Mouse (Mus musculus) inflammation-experienced regulatory T-cells, adult 6 months (primary cell): Measurements from ENCODE around the gene Sdr42e1. TPM values are rescaled to one million over a fixed set of nuclear protein-coding genes. Genes with fewer than 3 reads are reported as not detected.

Source experiments
- ATAC-seq: one replicate; pipeline ENCODE4 v1.8.0; 2017
- polyA plus RNA-seq, 3 experiments: library from polyadenylated mRNA; unstranded; fragments of 100-300 nt; shearing (Covaris generic); gene quantifications; one replicate each; pipeline ENCODE4 v1.2.1; 2017

Gene Sdr42e1
- polyA plus RNA-seq = 1 to 10 TPM; 1.9 to 3.6 (median 2.4) TPM

- ATAC-seq = peak; percentile 95
Measured at GRCm38 (mm10) chr8:117673430-117673830, at the start of gene Sdr42e1. Gene Sdr42e1 (minus strand): TSS chr8:117673689.

GRCm38 (mm10) chr8:117718152-117718860 lies 44.8 kb upstream of the Sdr42e1 start:
- no peak for ATAC-seq

- ATAC-seq = no peak
Measured at GRCm38 (mm10) chr8:117715896-117716295, 42.4 kb upstream of the Sdr42e1 start.

DNA sequence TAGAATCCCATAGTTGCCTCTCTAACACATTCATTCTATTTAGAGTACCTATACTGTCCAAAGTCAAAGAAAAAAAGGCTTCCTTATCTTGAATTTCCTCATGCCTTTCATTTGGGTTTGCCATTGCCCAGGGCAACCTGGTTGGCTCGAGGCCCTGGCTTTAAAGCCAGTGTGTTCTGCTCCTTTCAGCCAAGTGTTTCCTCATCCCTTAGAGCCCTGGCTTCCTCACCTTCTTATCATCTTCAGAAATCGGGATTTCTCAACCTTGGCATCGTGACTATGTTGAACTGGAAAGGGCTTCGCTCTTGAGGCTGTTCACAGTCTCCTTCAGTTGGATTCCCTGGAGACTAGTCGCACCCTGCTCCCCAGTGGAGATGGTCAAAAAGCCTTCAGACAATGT lies 41.1 kb upstream of the Sdr42e1 start:
- ATAC-seq = no peak

DNA sequence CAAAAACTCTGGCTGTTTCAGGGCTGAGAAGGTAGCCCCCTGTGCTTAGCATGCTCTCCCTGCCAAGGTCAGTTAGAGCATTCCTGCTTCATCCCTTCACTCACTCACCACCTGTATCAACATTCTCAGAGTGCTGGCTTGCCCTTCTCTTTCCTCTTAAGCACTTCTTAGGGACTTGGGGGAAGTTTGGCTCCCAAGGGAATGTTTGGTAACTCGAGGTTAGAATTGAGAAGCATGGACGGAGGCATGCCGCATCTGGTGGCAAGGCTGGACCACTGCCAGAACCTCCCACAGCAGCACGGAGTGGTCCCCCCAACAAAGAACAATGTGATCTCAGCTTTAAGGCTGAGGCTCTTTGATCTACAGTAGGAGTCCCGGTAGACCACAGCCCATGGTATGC lies 38.7 kb upstream of the Sdr42e1 start:
- no peak for ATAC-seq

DNA sequence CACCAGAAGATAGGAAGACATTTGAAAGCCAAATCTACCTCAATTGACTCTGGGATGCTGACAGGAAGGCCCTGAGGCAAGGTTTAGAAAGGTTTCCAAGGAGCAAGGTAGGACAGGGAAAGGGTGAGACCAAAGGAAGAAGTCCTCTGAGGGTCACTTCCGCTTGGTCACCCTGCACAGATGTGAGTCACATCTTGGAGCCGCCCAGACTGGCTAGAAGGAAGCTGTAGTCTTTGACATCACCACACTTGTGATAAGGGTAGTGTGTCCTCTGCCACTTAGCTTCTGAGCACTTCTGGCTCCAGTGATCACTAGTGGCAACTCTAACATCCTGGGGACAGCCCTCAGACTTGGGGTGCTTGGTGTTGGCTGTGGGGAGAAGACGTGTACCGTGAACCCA lies 32.7 kb upstream of the Sdr42e1 start:
- ATAC-seq = no peak

- ATAC-seq = no peak
Measured at GRCm38 (mm10) chr8:117702701-117703100, 29.2 kb upstream of the Sdr42e1 start.

- ATAC-seq = no peak
Measured at GRCm38 (mm10) chr8:117701859-117702258, 28.4 kb upstream of the Sdr42e1 start, which contains the start of gene Hsd17b2. Gene Hsd17b2 (plus strand): TSS chr8:117701904.

DNA sequence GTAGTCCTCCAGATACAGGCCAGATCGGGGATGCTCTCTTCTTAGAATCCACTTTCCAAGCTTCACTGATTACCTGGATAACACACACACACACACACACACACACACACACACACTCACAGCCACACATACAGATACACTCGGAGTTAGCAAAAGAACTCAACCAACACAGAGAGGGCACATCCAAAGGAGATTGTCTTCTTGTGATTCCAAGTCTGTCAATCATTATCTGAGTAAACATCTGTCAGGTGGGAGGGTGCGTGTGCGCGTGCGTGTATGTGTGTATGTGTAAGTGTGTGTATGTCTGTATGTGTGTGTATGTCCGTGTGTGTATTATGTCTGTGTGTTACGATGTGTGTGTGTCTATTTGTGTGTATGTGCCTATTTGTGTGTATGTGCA lies 27.8 kb upstream of the Sdr42e1 start:
- ATAC-seq = no peak

- no peak for ATAC-seq
Measured at GRCm38 (mm10) chr8:117700699-117701098, 27.2 kb upstream of the Sdr42e1 start.

- no peak for ATAC-seq
Measured at GRCm38 (mm10) chr8:117697248-117697647, 23.8 kb upstream of the Sdr42e1 start.

DNA sequence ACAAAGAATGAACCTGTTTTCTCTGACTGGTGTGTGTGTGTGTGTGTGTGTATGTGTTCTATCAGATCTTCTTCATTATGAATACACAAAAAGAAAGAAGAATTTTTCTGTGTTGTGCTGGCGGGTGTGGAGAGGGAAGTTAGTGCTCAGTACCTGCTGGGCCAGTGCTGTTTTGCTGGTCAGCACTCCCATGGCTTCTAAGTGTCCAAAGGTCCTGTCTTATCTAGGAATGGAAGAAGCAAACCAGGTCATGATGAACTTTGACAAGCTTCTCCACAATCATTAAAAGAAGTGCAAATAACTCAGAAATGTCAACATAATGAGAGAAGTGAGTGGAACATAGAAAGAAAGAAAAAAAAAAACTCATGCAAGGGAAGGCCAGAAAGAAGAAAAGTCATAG lies 22.1 kb upstream of the Sdr42e1 start:
- no peak for ATAC-seq

GRCm38 (mm10) chr8:117692131-117692530 lies 18.6 kb upstream of the Sdr42e1 start:
- ATAC-seq = no peak

DNA sequence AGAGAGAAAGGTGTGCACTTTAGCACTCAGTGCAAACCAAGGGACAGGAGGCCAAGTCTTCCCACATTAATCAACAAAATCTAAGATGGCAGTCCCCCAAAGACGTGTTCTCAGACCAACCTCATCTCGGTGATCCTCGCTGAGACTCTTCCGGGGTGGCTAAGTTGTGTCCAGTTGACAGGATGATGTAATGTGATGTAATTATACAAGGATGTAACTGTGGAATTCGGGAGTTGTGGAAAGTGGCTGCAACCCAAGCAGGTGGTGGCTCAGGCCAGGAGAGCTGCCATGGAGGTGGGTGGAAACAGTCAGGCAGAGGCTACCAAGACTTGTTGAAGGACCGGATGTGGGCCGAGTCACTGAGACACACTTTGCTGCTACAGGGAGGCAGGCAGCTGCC lies 14.4 kb upstream of the Sdr42e1 start:
- no peak for ATAC-seq

GRCm38 (mm10) chr8:117684504-117684903 lies 11.0 kb upstream of the Sdr42e1 start:
- ATAC-seq = no peak

- ATAC-seq = no peak
Measured at GRCm38 (mm10) chr8:117683925-117684472, 10.5 kb upstream of the Sdr42e1 start.

- ATAC-seq = no peak
Measured at GRCm38 (mm10) chr8:117678650-117679049, 5.2 kb upstream of the Sdr42e1 start.

DNA sequence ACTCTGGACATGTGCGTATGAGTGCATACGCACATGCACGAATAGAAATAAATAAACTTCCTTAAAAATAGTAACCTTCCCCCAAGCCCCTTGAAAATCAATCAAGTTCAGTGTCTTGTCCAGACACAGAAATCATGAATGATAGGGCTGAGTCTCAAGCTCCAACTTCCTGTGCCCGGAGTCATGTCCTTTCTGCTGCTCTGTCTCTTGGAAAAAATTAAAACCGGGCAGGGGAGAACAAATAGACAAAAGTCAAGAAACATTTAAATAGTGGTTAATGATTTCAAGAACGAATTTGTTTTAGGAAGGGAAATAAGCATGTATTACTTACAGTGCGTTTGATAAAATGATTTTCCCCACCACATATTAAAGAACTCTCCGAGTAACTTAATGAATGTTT lies 3.5 kb upstream of the Sdr42e1 start:
- ATAC-seq = no peak

DNA sequence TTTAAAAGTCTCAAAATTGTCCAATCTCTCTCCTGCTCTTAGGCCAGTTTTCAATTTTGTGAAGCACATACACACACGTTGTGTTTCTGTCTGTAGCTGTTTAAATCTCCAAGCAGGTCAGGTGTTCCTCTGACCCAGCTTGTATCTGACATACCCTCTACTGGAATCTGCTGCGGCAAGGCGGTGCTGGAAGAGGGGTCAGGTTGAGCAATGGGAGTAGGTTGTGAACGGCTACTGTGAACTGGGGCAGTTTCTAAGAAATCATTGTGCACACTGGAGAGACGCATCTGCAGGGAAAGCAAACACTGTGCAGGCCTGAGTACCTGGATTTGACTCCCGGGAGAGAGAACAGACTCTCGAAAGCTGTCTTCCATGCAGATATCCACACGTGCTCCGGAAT lies 3.0 kb upstream of the Sdr42e1 start:
- no peak for ATAC-seq

GRCm38 (mm10) chr8:117675171-117675570 lies 1.7 kb upstream of the Sdr42e1 start:
- ATAC-seq = no peak

- ATAC-seq = no peak
Measured at GRCm38 (mm10) chr8:117672558-117672957, 931 bp downstream of the Sdr42e1 start.

DNA sequence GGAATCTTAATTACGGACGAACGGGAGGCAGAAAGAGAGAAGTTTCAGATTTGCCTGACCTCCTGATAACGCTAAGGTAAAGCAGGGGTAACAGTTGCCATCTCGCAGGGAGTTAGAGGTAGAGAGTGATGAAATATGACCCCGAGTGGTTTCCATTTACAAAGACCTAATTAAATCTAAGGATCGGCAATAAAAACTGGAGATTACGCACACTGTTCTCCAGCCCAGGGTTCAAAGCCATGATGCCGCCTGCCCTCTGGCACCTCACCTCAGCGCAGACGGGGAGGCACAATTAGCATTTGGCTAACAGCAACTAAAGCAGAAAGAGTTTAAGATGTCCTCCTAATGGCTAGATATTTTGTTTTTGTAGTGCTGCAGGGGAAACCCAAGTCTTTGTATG lies 3.0 kb downstream of the Sdr42e1 start:
- no peak for ATAC-seq

DNA sequence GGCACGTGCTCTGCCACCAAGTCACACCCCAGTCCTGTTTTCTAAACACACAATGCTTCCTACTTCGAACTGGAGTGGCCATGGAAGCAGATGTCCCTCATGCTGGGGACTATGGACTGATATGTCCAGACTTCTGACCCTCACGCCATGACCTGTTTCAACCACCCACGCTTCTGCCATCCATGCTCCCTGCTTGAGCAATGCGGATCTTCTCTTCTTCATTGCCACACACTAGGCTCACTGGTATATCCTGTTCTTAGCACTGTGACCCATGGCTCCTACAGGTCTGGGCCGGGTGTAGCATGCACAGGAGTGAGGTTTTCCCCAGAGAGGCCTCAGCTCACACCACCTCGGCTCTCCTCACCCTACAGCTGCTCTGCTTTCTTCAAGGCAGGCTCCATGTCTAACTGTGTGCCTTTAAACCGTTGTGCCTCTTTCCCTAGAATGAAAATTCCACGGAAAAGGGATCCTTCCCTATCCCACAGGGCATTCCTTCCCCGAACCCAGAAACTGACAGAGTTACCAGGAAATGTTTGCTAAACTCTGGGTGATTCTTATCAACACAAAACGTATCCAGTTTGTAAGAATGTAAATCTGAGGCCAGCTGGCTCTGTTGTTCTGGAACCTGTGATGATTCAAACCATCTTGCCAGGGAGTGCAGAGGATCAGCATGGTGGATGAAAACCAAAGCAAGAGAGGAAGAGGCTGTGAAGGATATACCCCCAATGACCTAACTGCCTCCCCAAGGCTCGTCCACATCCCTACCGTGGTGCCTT lies 6.0 kb downstream of the Sdr42e1 start:
- no peak for ATAC-seq
